Mouse (Mus musculus): Measurements from ENCODE around the gene Gm20388.

GRCm38 (mm10) chr8:120192118-120192517 lies 281.5 kb downstream of the Gm20388 start:
- TF ChIP-seq CTCF (IDR thresholded peaks at IDR 0.05; ENCODE audit: low read depth, low read length) (no peak), POLR2A (IDR thresholded peaks at IDR 0.05; ENCODE audit: insufficient read depth, low read length) (no peak)

Data from ES-Bruce4 (cell line).